Mouse (Mus musculus): ENCODE data around the gene Spred3.

DNA sequence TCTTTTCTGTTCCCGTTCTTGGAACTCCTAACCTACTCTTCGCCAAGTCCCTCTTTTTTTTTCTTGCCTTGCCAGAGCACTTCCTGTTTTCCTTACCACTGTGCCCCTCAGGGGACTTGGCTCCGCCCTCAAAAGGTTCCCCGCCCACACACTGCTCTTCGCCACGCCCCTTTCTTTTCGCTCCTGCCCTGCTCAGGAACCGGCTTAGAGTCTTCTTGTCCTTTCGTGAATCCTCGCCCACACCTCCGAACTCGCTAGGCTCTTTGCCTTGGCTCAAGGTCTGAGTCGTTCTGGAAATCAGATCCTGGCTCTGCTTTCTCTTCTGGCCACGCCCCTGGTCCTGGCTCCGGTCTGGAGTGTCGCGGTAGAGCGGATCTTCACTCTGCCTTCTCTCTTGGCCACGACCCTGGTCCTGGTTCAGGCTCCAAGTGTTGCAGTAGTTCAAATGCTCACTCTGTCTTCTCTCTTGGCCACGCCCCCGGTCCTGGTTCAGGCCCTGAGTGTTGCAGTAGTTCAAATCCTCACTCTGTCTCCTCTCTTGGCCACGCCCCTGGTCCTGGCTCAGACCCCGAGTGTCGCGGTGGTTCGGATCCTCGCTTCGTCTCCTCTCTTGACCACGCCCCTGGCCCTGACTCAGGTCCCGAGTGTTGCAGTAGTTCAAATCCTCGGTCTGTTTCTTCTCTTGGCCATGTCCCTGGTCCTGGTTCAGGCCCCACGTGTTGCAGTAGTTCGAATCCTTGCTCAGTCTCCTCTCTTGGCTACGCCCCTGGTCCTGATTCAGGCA, 41.4 kb upstream of the Spred3 start:
- TF ChIP-seq CTCF (IDR thresholded peaks at IDR 0.05; ENCODE audit: low read depth) = no peak
- no peak for TF ChIP-seq EP300 (IDR thresholded peaks at IDR 0.05; ENCODE audit: low read depth)
